Mouse (Mus musculus) intestine, postnatal 0 days (tissue): ENCODE measurements at regions not wholly inside any gene's neighbourhood (a gene's known extent, or its start where the extent isn't known, plus 50 kb on each side); places are given as distances from the start of the nearest gene placed in this dataset.
A peak's percentile ranks its signal among the peaks of the same experiment; 100 is the strongest.

Experiments
- ATAC-seq: fragments of 200-750 bp; cut with Nextera tagmentation; 2 replicates; pipeline ENCODE4 v1.8.0; 2017; ENCODE audit warnings: mild to moderate bottlenecking, moderate TSS enrichment, moderate library complexity
- H3K27ac ChIP-seq: fragments of 300-500 bp; sonication (generic); 2 replicates; pipeline ENCODE4 v1.5.1; 2014; ENCODE audit warnings: mild to moderate bottlenecking, low read depth, low read length, moderate library complexity
- H3K27me3 ChIP-seq: fragments of 300-500 bp; sonication (generic); replicated peaks from 2 replicates; pipeline ENCODE4 v1.6.1; 2014; ENCODE audit warnings: low read length, mixed read lengths; ENCODE audit not compliant: control insufficient read depth, insufficient read depth
- H3K36me3 ChIP-seq: fragments of 300-500 bp; sonication (generic); 2 replicates; pipeline ENCODE4 v1.6.1; 2014; ENCODE audit warnings: mild to moderate bottlenecking, moderate library complexity; ENCODE audit not compliant: control insufficient read depth, insufficient read depth
- H3K4me1 ChIP-seq: fragments of 300-500 bp; sonication (generic); replicated peaks from 2 replicates; pipeline ENCODE4 v1.6.1; 2014; ENCODE audit warnings: antibody characterized with exemption, low read length, mixed read lengths; ENCODE audit not compliant: control insufficient read depth, insufficient read depth
- H3K4me2 ChIP-seq: fragments of 300-500 bp; sonication (generic); replicated peaks from 2 replicates; pipeline ENCODE4 v1.6.1; 2014; ENCODE audit warnings: low read depth, mild to moderate bottlenecking, moderate library complexity
- H3K4me3 ChIP-seq: fragments of 300-500 bp; sonication (generic); 2 replicates; pipeline ENCODE4 v1.5.1; 2014; ENCODE audit warnings: low read depth, low read length
- H3K9ac ChIP-seq: fragments of 300-500 bp; sonication (generic); 2 replicates; pipeline ENCODE4 v1.6.1; 2014; ENCODE audit warnings: mild to moderate bottlenecking, low read depth, low read length
- H3K9me3 ChIP-seq: fragments of 300-500 bp; sonication (generic); 2 replicates; pipeline ENCODE4 v1.6.1; 2016; ENCODE audit warnings: mixed run types; ENCODE audit not compliant: control insufficient read depth
- CTCF ChIP-seq: sonication (generic); IDR thresholded peaks from 2 replicates; pipeline ENCODE4 v1.5.1; 2016; ENCODE audit warnings: low read depth, mild to moderate bottlenecking, control low read depth, antibody characterized with exemption, moderate library complexity
- WGBS: fragments of 180-500 bp; shearing (Covaris S2); extraction: QIAGEN DNeasy Blood & Tissue Kit; methylation state at CpG from one replicate; pipeline ENCODE4 v1.1.7; 2014; 5-methylcytosine and 5-hydroxymethylcytosine counted together

DNA sequence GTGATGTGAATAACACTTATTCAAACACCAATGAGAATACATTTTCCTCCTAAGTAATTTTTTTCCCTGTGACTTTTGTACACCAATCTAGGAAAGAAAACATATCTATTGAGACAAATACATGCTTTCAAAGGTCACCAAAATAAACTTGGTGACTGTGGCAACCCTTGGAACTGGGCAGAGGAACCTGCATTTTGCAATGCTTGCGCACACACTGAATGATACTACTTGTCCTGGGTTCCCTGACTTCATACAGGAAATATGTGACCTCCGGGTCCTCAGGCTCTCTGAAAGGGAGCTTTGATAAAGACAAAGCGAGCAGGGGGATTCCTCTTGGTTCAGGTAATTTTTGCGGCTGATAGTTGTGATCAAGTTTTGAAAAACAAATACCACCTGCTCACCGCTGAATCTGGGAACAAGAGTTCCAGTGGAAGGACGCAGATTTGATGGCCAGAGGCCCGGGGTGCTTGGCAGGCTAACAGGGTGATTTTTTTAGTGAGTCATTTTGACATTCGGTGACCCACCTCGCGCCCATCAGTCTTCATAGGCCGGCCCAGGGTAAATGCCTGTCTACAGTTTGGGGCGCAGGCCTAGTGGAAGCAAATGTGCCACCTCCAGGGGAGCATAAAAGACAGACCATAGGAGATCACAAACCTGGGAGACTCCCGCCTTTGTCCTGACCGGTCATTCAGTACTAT, 203.0 kb downstream of the Enc1 start:
- no peak for ATAC-seq
- Histone ChIP-seq H3K4me2 (no peak overlapping the region), H3K27ac (no peak overlapping the region), H3K36me3 (no peaks in the 10 kb centered on the region), H3K9me3 (no peaks in the 10 kb centered on the region), H3K27me3 (no peaks in the 10 kb centered on the region), H3K4me1 (no peaks in the 10 kb centered on the region; the same call in 1 of the 2 replicates), H3K9ac (no peak overlapping the region), H3K4me3 (no peak overlapping the region)
- TF ChIP-seq CTCF: no peak
- 70% methylated on average over 14 of the region's 14 CpGs for WGBS

GRCm38 (mm10) chr13:97442806-97443205, 201.9 kb downstream of the Enc1 start:
- WGBS: 56% methylated on average over 1 of the region's 1 CpGs

GRCm38 (mm10) chr13:97442283-97442682, 201.4 kb downstream of the Enc1 start:
- Histone ChIP-seq H3K4me3 (no peak overlapping the region), H3K27me3 (no peaks in the 10 kb centered on the region), H3K9me3 (no peaks in the 10 kb centered on the region), H3K9ac (no peak overlapping the region), H3K4me1 (no peaks in the 10 kb centered on the region; the same call in 1 of the 2 replicates), H3K27ac (no peak overlapping the region), H3K36me3 (no peaks in the 10 kb centered on the region), H3K4me2 (no peak overlapping the region)
- no peak for ATAC-seq
- WGBS: 56% methylated on average over 10 of the region's 10 CpGs
- no peak for TF ChIP-seq CTCF

More at GRCm38 (mm10) chr13:97442806-97443205, 201.9 kb downstream of the Enc1 start:
- Histone ChIP-seq H3K27me3 (no peaks in the 10 kb centered on the region), H3K27ac (no peak overlapping the region), H3K9me3 (no peaks in the 10 kb centered on the region), H3K9ac (no peak overlapping the region), H3K4me1 (no peaks in the 10 kb centered on the region; the same call in 1 of the 2 replicates), H3K4me3 (no peak overlapping the region), H3K36me3 (no peaks in the 10 kb centered on the region), H3K4me2 (no peak overlapping the region)
- TF ChIP-seq CTCF: no peak
- no peak for ATAC-seq

DNA sequence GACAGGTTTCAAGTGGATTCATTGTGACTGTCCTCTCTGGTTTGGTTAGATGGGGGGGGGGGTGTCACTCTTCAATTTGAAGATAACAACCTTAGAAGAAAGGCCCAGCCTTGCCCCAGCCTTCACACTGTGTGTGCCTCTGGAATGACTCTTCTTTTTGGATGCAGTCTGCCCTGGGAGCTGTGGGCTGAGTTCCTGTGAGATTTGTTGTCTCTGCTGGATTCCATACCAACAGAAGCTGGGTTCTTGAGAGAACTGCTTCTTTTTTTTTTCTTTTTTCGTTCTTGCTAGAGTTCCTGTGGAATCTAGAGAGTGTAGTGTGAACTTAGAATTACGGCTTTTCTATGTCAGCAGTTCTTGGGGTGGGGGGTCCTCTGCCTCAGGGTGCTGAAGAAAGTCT, 200.9 kb downstream of the Enc1 start:
- Histone ChIP-seq H3K4me2 (no peak overlapping the region), H3K27me3 (no peaks in the 10 kb centered on the region), H3K9ac (no peak overlapping the region), H3K27ac (no peak overlapping the region), H3K36me3 (no peaks in the 10 kb centered on the region), H3K9me3 (no peaks in the 10 kb centered on the region), H3K4me1 (no peaks in the 10 kb centered on the region; the same call in 1 of the 2 replicates), H3K4me3 (no peak overlapping the region)
- 50% methylated on average over 2 of the region's 2 CpGs for WGBS
- TF ChIP-seq CTCF: no peak
- ATAC-seq: no peak

GRCm38 (mm10) chr13:97439216-97439979, 198.5 kb downstream of the Enc1 start:
- no peaks in the 10 kb centered on the region for H3K9me3 ChIP-seq
- WGBS: 27% methylated on average over 16 of the region's 16 CpGs
- H3K4me3 ChIP-seq: no peak overlapping the region
- peaks cover 9% of the 10 kb centered on the region; the same call in 1 of the 2 replicates for H3K4me1 ChIP-seq
- no peaks in the 10 kb centered on the region for H3K27me3 ChIP-seq
- ATAC-seq: 0 out of 2 replicates have a peak, but pooled peaks have one; percentile 26
- no peaks in the 10 kb centered on the region; the same call in 1 of the 2 replicates for H3K36me3 ChIP-seq
- no peak overlapping the region for H3K27ac ChIP-seq
- H3K9ac ChIP-seq: no peak overlapping the region
- H3K4me2 ChIP-seq: peak overlapping the region; percentile 21
- TF ChIP-seq CTCF: 0 out of 2 replicates have a peak, but pooled peaks have one; percentile 14

GRCm38 (mm10) chr13:97438692-97439091, 197.8 kb downstream of the Enc1 start:
- Histone ChIP-seq H3K9ac (no peak overlapping the region), H3K4me2 (no peak overlapping the region), H3K27me3 (no peaks in the 10 kb centered on the region), H3K4me1 (peaks cover 9% of the 10 kb centered on the region; the same call in 1 of the 2 replicates), H3K27ac (no peak overlapping the region), H3K36me3 (no peaks in the 10 kb centered on the region; the same call in 1 of the 2 replicates), H3K9me3 (no peaks in the 10 kb centered on the region), H3K4me3 (no peak overlapping the region)
- WGBS: 65% methylated on average over 12 of the region's 12 CpGs
- TF ChIP-seq CTCF: no peak
- ATAC-seq: no peak
